Mouse (Mus musculus) left cerebral cortex, adult 6 months (tissue): ENCODE data around the gene Speer3. TPM values are rescaled to one million over a fixed set of nuclear protein-coding genes. Genes with fewer than 3 reads are reported as not detected.

Experiments
- long read RNA-seq, 2 experiments: library from polyadenylated mRNA; unstranded; transcript quantifications; one replicate each; pipeline ENCODE4 v2.0.0; 2019 to 2020
- polyA plus RNA-seq: library from polyadenylated mRNA; unstranded; fragments of <200 nt; fragmentation: Nextera tagmentation; gene quantifications from 2 replicates; pipeline ENCODE4 v1.2.3, GENCODE M21; 2021

Speer3 gene
- not detected in 2 replicates for polyA plus RNA-seq
- long read RNA-seq, experiment 1 = 0 reads
- long read RNA-seq, experiment 2 = 0 reads

DNA sequence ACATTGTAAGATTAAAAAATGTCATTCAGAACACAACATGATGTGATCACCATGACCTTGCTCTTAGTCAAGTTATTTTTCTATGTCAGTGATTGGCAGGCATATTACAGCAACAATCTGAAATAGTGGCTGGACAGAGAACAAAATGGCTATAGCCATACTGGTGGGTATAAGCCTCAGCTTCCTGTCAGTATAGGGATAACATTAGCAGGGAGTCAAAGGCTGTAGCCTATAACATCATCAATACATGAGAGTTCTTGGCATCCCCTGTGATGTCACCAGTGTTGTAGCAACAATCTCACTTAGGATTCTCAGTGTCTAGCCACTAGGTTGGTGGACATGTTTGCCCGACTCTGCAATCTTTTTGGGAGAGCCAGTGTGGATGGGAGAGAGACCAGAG lies at the start of gene Speer3:
Speer3 (plus strand) TSS at position 301 of the 400 bp plus-strand sequence.

Other genes starting within 250 kb of the Speer3 start
- gene Sema3e, start 233.7 kb downstream of the Speer3 start, polyA plus RNA-seq = 2.7 and 3.8 TPM in 2 replicates